Mouse (Mus musculus) right cerebral cortex, postnatal 25 days (tissue): ENCODE measurements around the gene Nbl1.
A peak's percentile ranks its signal among the peaks of the same experiment; 100 is the strongest.

Source experiments
- DNase-seq: peaks from one replicate; pipeline ENCODE4 v3.0.0; 2022

Nbl1 gene

GRCm38 (mm10) chr4:139092356-139093195 is at the start of gene Nbl1:
Gene Nbl1, minus strand, starts transcription at chr4:139092993.
- peak; percentile 59 for DNase-seq

- DNase-seq, result no peak
Observed at GRCm38 (mm10) chr4:139141785-139142184, 49.0 kb upstream of the Nbl1 start.

- DNase-seq, result no peak
Observed at GRCm38 (mm10) chr4:139140267-139140666, 47.5 kb upstream of the Nbl1 start.

GRCm38 (mm10) chr4:139136011-139136410 is 43.2 kb upstream of the Nbl1 start:
- DNase-seq, result no peak

- DNase-seq, result no peak
Observed at GRCm38 (mm10) chr4:139133109-139133508, 40.3 kb upstream of the Nbl1 start.

GRCm38 (mm10) chr4:139131858-139132672 is 39.3 kb upstream of the Nbl1 start:
- DNase-seq, result no peak

- DNase-seq, result peak; percentile 97
Observed at GRCm38 (mm10) chr4:139130701-139131549, 38.1 kb upstream of the Nbl1 start, which contains the start of gene Minos1. Gene Minos1, minus strand, starts transcription at chr4:139131113.

GRCm38 (mm10) chr4:139129806-139130700 is 37.3 kb upstream of the Nbl1 start:
- no peak for DNase-seq

GRCm38 (mm10) chr4:139126475-139126874 is 33.7 kb upstream of the Nbl1 start:
- no peak for DNase-seq

GRCm38 (mm10) chr4:139124940-139125339 is 32.1 kb upstream of the Nbl1 start:
- DNase-seq, result no peak

- DNase-seq, result no peak
Observed at GRCm38 (mm10) chr4:139122557-139122956, 29.8 kb upstream of the Nbl1 start.

- no peak for DNase-seq
Observed at GRCm38 (mm10) chr4:139120998-139121397, 28.2 kb upstream of the Nbl1 start.

- no peak for DNase-seq
Observed at GRCm38 (mm10) chr4:139120281-139120814, 27.6 kb upstream of the Nbl1 start.

- DNase-seq, result no peak
Observed at GRCm38 (mm10) chr4:139116356-139117063, 23.7 kb upstream of the Nbl1 start.

GRCm38 (mm10) chr4:139115721-139116120 is 22.9 kb upstream of the Nbl1 start:
- no peak for DNase-seq

- DNase-seq, result no peak
Observed at GRCm38 (mm10) chr4:139112482-139112881, 19.7 kb upstream of the Nbl1 start.

GRCm38 (mm10) chr4:139111421-139111820 is 18.6 kb upstream of the Nbl1 start:
- DNase-seq, result no peak

GRCm38 (mm10) chr4:139110858-139111257 is 18.1 kb upstream of the Nbl1 start:
- DNase-seq, result no peak

GRCm38 (mm10) chr4:139105453-139105852 is 12.7 kb upstream of the Nbl1 start:
- DNase-seq, result no peak

GRCm38 (mm10) chr4:139101546-139101945 is 8.8 kb upstream of the Nbl1 start:
- DNase-seq, result no peak

- no peak for DNase-seq
Observed at GRCm38 (mm10) chr4:139100326-139100725, 7.5 kb upstream of the Nbl1 start.
